Comparison of ENCODE assay signal across 23 mouse cellular contexts in genomic region chr2:44045231-44045630, GRCm38 (mm10).
"Had no signal": no experiment of that assay in that cellular context is flagged by ENCODE, and none has a peak within 500 bp of the region (broad histone marks: within the 10 kb centered on the region; RNA-seq: fewer than 3 reads in every experiment).

No protein-coding gene starts in this region.

- H3K27me3 ChIP-seq: liver, embryonic 13.5 days; liver, embryonic 15.5 days; lung, embryonic 15.5 days; megakaryocyte, embryonic 14.5 days; midbrain, embryonic 13.5 days; midbrain, embryonic 15.5 days; neural tube, embryonic 13.5 days; neural tube, embryonic 15.5 days; stomach, embryonic 15.5 days had no signal

- H3K4me1 ChIP-seq: liver, embryonic 13.5 days; liver, embryonic 15.5 days; midbrain, embryonic 13.5 days; midbrain, embryonic 15.5 days; neural tube, embryonic 13.5 days; neural tube, embryonic 15.5 days; stomach, embryonic 15.5 days had no signal

- H3K9me3 ChIP-seq: liver, embryonic 13.5 days; liver, embryonic 15.5 days; lung, embryonic 15.5 days; megakaryocyte, embryonic 14.5 days; midbrain, embryonic 13.5 days; midbrain, embryonic 15.5 days; neural tube, embryonic 13.5 days; neural tube, embryonic 15.5 days; stomach, embryonic 15.5 days had no signal

- H3K4me2 ChIP-seq: liver, embryonic 13.5 days; liver, embryonic 15.5 days; lung, embryonic 15.5 days; midbrain, embryonic 13.5 days; midbrain, embryonic 15.5 days; neural tube, embryonic 13.5 days; neural tube, embryonic 15.5 days; stomach, embryonic 15.5 days had no signal

- DNase-seq: liver, embryonic 13.5 days; liver, postnatal 0 days; lung, postnatal 14 days; lung, postnatal 36 days; retina, postnatal 1 day; right cerebral cortex, adult 18-20 months; right cerebral cortex, postnatal 25 days; right cerebral cortex, postnatal 4 days; spleen, adult 18-20 months; thymus, adult 2 months; thymus, postnatal 25 days; thymus, postnatal 4 days had no signal

- H3K36me3 ChIP-seq: liver, embryonic 13.5 days; liver, embryonic 15.5 days; lung, embryonic 15.5 days; midbrain, embryonic 13.5 days; midbrain, embryonic 15.5 days; neural tube, embryonic 13.5 days; neural tube, embryonic 15.5 days; stomach, embryonic 15.5 days had no signal

- ATAC-seq: liver, postnatal 0 days; lung, postnatal 0 days; midbrain, embryonic 13.5 days; midbrain, embryonic 15.5 days had no signal

- H3K9ac ChIP-seq: liver, embryonic 13.5 days; liver, embryonic 15.5 days; liver, postnatal 0 days; lung, embryonic 15.5 days; midbrain, embryonic 13.5 days; midbrain, embryonic 15.5 days; neural tube, embryonic 13.5 days; neural tube, embryonic 15.5 days; stomach, embryonic 15.5 days had no signal

- H3K4me3 ChIP-seq: liver, embryonic 13.5 days; liver, embryonic 15.5 days; lung, embryonic 15.5 days; megakaryocyte, embryonic 14.5 days; midbrain, embryonic 13.5 days; midbrain, embryonic 15.5 days; neural tube, embryonic 13.5 days; neural tube, embryonic 15.5 days; stomach, embryonic 15.5 days had no signal

- H3K27ac ChIP-seq: liver, embryonic 13.5 days; liver, embryonic 15.5 days; lung, embryonic 15.5 days; macrophage; midbrain, embryonic 13.5 days; midbrain, embryonic 15.5 days; neural tube, embryonic 13.5 days; neural tube, embryonic 15.5 days; stomach, embryonic 15.5 days; stomach, postnatal 0 days had no signal
